Mouse (Mus musculus) heart, postnatal 4 days (tissue): ENCODE results near the gene Defb7. TPM values are rescaled to one million over a fixed set of nuclear protein-coding genes. Genes with fewer than 3 reads are reported as not detected.

Experiments used
- DNase-seq: peaks from one replicate; pipeline ENCODE4 v3.0.0; 2021
- microRNA-seq, 2 experiments: library from miRNA; unstranded; fragments of <30 nt; microRNA quantifications; one replicate each; pipeline ENCODE4 v1.2.0; 2021 to 2022
- total RNA-seq, 2 experiments: library from RNA; stranded (reverse); gene quantifications; 2 replicates each; pipeline ENCODE4 v1.2.3; 2021

The Defb7 gene
- total RNA-seq: not detected

- no peak for DNase-seq
These were observed at the start of gene Defb7 for GRCm38 (mm10) chr8:19494797-19495196. Gene Defb7 (plus strand): TSS chr8:19495097.

GRCm38 (mm10) chr8:19446378-19446777 is 48.5 kb upstream of the Defb7 start:
- no peak for DNase-seq

- DNase-seq: no peak
These were observed 33.5 kb upstream of the Defb7 start for GRCm38 (mm10) chr8:19461355-19461754.

DNA sequence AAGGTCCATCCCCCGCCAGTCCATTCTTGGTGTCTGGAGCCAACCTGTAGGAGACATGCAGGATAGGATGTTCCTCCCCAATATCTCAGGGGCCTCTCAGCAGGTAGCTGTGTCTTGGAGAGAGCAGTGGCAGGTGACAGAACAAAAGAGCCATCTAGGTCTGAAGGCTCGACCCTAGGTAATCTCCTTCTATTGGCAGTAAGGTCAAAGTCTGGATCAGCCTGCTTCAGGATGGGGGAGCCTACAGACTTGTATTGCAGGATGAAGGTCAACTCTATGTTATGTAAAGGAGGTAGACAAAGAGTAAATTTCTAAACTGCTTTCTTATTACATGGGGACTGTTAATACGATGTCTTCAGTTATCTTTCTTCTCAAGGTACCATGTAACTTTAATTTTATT is 25.9 kb upstream of the Defb7 start:
- no peak for DNase-seq

DNA sequence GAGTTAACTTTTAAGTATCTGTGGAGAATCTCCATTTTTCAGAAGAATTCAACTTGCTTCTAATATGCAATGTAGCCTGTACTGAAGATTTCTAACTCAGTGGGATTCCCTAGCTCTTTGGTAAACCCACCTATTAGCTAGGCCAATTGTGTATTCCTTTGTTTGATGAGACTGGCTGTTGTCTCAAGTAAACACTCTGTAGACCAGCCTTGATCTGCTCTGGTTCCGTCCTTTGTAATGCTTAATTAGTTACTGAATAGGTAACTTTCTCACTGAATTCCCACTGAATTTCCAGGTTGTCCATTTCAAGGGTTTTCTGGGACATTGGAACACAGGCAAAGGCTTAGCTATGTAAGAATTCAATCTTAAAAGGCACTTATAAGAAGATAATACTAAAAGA is 5.6 kb downstream of the Defb7 start:
- DNase-seq: no peak

DNA sequence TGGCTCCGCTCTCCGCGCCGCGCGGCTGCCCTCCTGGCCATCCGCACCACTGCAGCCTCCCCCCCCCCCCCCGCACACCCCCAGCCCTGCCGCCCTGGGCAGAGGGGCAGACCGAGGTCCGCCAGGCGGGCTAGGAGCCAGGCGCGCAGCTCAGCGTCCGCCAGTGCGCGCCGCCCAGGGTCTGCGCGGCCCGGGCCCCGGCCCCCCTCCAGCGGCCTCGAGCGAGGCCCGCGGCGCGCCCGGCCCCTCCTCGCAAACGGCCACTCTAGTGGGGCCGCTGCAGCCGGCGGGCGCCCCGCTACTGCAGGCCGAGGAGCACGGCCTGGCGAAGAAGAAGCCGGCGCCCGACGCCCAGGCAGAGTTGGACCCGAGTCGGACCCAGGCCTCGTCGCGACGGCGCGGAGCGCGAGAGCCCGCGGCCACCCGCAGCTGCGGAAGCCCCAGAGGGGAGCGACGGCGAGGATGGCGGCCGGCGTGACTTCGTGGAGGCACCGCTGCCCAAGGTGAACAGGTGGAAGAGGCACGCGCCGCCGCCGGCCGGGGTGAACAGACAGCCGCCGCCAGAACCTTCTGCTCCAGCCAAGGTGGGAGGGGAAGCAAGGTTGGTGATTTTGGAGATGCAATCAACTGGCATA is 40.4 kb downstream of the Defb7 start:
- no peak for DNase-seq

- DNase-seq: no peak
These were observed 45.5 kb downstream of the Defb7 start for GRCm38 (mm10) chr8:19540376-19540775.

Small RNAs within 50 kb of the gene (microRNA-seq; reads per million reads assigned to microRNA genes)
- gene Gm27288 (0 reads per million in 2 experiments), gene Gm27852 (0 reads per million in 2 experiments)

Other genes starting within 250 kb of the Defb7 start
- not detected for gene Defb5, start 247.5 kb upstream of the Defb7 start, total RNA-seq
- not detected for gene Defb3, start 201.7 kb upstream of the Defb7 start, total RNA-seq
- not detected for gene Defb8, start 47.5 kb upstream of the Defb7 start, total RNA-seq
- gene 4930467E23Rik, start 234.5 kb downstream of the Defb7 start, total RNA-seq: not detected